Mouse (Mus musculus) left cerebral cortex, adult 2 months (tissue): Measurements from ENCODE around the gene Zfp934. TPM values are rescaled to one million over a fixed set of nuclear protein-coding genes. Genes with fewer than 3 reads are reported as not detected.
"Not testable (repeated sequence)": the region's sequence is repeated elsewhere in the genome, so short reads cannot be mapped to it uniquely, and the experiment has no call there.

Experiments used
- DNase-seq, 2 experiments: peaks; one replicate each; pipeline ENCODE4 v3.0.0; 2021 to 2022; ENCODE audit warnings: low spot score in 2 of 2, mixed read lengths in 1 of 2; ENCODE audit errors: extremely low spot score in 1 of 2
- H3K27ac ChIP-seq: fragments of 200-600 bp; 2 replicates; pipeline ENCODE4 v1.8.1; 2022
- H3K4me3 ChIP-seq: fragments of 200-600 bp; 2 replicates; pipeline ENCODE4 v1.8.1; 2022
- CTCF ChIP-seq: fragments of 200-600 bp; IDR thresholded peaks from 2 replicates; pipeline ENCODE4 v1.8.1; 2022; ENCODE audit warnings: antibody characterized with exemption, mild to moderate bottlenecking, moderate library complexity
- intact Hi-C: fragments of 180-260 bp; cut with DNase I; formaldehyde crosslinking; loops from one replicate; pipeline ENCODE4 v1.15.1; 2025
- long read RNA-seq, 2 experiments: library from polyadenylated mRNA; stranded (forward); transcript quantifications; one replicate each; pipeline ENCODE4 v2.0.0; 2021; ENCODE audit warnings: borderline mapping rate in 2 of 2
- microRNA-seq, 2 experiments: library from miRNA; unstranded; fragments of <30 nt; microRNA quantifications; one replicate each; pipeline ENCODE4 v1.2.0; 2021
- total RNA-seq, 2 experiments: library from RNA; stranded (reverse); gene quantifications; 2 replicates each; pipeline ENCODE4 v1.2.3; 2021

The Zfp934 gene
- 1 to 10 TPM; 7.4 to 7.8 TPM for total RNA-seq
- long read RNA-seq, experiment 1, partial matches to known transcripts: 0 of 6 reads
- long read RNA-seq, experiment 1, other reads (novel, unspliced or antisense): 4 of 6 reads
- long read RNA-seq, experiment 2, partial matches to known transcripts: 0 of 4 reads
- long read RNA-seq, experiment 2, other reads (novel, unspliced or antisense): 3 of 4 reads

DNA sequence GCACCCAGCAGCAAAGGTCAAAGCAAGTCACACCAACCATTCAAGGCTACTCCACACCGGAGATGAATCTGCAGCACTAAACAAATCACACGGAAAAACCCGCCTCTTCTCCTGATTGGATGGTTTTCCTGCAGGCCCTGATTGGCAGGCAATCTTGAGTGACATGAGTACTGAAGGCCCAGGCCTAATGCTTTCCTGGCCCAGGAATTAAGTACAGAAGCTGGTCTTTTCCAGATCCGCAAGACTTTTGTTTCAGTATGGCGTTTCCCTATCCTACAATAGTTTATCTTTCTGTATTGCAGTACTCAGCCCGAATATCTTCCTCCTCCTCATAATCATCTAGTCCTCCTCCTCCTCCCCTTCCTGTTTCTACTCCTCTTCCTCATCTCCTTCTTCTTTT lies at the start of gene Zfp934:
TSS of gene Zfp934 (minus strand) at position 101 of the 400 bp plus-strand sequence.
- H3K4me3 ChIP-seq, intact Hi-C loops, H3K27ac ChIP-seq, DNase-seq: not testable (repeated sequence)

DNA sequence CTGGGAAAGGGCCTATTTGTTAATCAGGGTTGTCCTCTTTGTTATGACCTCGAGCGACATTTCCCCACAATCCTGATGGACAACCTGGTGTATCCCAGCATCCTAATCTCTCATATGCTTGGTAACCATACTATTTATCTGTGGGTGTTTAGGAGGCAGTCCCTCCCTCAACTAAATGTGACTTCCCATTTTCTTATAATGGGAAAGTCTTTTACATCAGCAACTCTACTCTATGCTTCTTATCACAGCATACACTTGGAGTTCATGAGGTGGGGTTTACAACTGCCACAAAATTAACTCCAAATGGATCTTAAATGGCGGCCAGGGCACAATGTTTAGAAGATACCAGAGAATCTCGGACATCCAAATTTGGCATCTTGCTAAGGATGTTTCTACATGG lies 46.5 kb upstream of the Zfp934 start:
- intact Hi-C loops, H3K27ac ChIP-seq, H3K4me3 ChIP-seq, DNase-seq: not testable (repeated sequence)

DNA sequence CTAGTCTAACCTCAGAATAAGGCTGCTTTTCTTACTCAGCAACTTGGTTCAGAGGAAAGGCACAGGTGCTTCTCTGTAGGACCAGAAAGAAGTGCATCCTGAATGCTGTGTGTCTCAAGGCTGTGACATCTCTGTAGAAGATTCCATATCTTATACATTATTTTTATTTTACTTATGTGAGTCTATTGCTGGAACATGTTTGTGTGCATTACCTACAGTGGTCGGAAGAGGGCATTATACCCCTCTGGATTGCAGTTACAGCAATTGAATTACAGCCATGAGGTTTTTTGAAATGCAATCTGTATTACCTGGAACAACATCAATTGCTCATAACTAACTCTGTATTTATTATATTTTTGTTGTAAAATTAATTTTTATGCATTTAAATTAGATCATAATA lies 9.3 kb downstream of the Zfp934 start:
- peak; percentile 21 for TF ChIP-seq CTCF
- H3K4me3 ChIP-seq, intact Hi-C loops, H3K27ac ChIP-seq: not testable (repeated sequence)
- peak in 1 of 2 experiments; percentile 10 for DNase-seq

GRCm38 (mm10) chr13:62558189-62559110 lies 12.5 kb downstream of the Zfp934 start, which contains the start of gene Zfp935:
Zfp935 (minus strand) TSS chr13:62558511.
- DNase-seq: peak; percentile 60 to 64
- intact Hi-C loops, H3K27ac ChIP-seq: not testable (repeated sequence)
- peak within 1 kb of the TSS; percentile 52 for H3K4me3 ChIP-seq

- H3K27ac ChIP-seq, intact Hi-C loops, H3K4me3 ChIP-seq, DNase-seq: not testable (repeated sequence)
Measured at GRCm38 (mm10) chr13:62530129-62530528, 40.9 kb downstream of the Zfp934 start.

GRCm38 (mm10) chr13:62510641-62511420 lies 60.2 kb downstream of the Zfp934 start:
- intact Hi-C loops, DNase-seq, H3K27ac ChIP-seq, H3K4me3 ChIP-seq: not testable (repeated sequence)

- intact Hi-C loops, DNase-seq, H3K27ac ChIP-seq, H3K4me3 ChIP-seq: not testable (repeated sequence)
Measured at GRCm38 (mm10) chr13:62472661-62473060, 98.3 kb downstream of the Zfp934 start.

GRCm38 (mm10) chr13:62469947-62470346 lies 101.1 kb downstream of the Zfp934 start:
- not testable (repeated sequence) for H3K4me3 ChIP-seq, DNase-seq

DNA sequence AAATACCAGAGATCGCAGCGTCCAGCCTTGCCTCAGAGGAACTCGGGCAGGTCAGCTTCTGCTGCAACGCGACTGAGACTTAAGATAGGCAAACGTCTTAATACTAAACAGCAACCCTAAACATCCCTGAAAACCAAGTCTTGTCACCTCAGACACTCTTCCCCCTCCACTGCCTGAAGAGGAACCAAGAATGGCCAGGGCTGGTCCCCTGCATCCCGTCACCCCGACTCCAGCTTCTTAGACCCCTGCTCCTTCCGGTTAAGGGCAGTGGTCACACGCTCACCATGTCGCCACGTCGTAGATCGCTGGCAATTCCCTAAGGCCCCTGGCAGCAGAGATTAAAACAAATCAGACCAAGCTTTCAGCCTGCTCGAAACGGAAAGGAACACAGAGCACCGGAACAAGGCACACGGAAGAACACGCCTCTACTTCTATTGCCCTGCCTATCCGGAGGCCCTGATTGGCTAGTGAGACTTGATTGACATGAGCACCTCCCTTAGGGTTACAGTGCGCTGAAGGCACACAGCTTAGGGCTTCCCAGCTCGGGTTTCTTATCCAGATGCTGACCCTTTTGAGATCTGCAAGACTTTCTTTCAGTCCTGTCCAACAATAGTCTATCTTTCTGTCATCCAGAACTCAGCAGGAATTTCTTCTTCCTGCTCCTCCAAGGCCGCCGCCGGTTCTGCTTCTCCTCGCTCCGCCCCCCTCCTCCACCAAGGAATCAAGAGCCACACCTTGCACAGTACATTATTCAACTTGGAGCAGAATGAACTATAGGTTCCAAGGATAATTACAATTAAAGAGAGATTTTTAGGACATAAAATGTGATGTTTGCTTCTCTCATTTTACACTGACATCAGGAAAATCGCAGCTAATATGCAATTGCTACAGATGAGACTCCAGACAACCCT lies 104.3 kb downstream of the Zfp934 start, which contains the start of gene Gm49359:
TSS of gene Gm49359 (minus strand) at position 409 of the 911 bp plus-strand sequence.
- peak; percentile 84 to 88 for DNase-seq
- peak within 1 kb of the TSS; percentile 87 for H3K27ac ChIP-seq
- intact Hi-C loops: loop anchor here (5.0 kb wide), 1 partner anchor 386 kb away; no protein-coding TSS in a partner anchor
- peak within 1 kb of the TSS; percentile 72 for H3K4me3 ChIP-seq

More at GRCm38 (mm10) chr13:62469947-62470346, 101.1 kb downstream of the Zfp934 start:
- not testable (repeated sequence) for H3K27ac ChIP-seq
- intact Hi-C loops: loop anchor here (5.0 kb wide), 1 partner anchor 382 kb away; no protein-coding TSS in a partner anchor
- TF ChIP-seq CTCF: peak; percentile 55

Small RNAs within 50 kb of the gene (microRNA-seq; reads per million reads assigned to microRNA genes)
- 0.24 to 1.2 reads per million in 2 experiments for gene Gm22256

Other genes with a start within 250 kb of the Zfp934 start
- gene Gm3604, start 188.0 kb downstream of the Zfp934 start, total RNA-seq: 1 to 10 TPM; 1.2 to 1.6 TPM
- 10 to 100 TPM; 13.4 to 13.6 TPM for gene Gm49359, start 104.4 kb downstream of the Zfp934 start, total RNA-seq
- gene Zfp935, start 12.7 kb downstream of the Zfp934 start, total RNA-seq: 1 to 10 TPM in 1 of 2 experiments, under 1 TPM in 1; 0.79 to 1.8 TPM
- gene 6720489N17Rik, start 53.0 kb upstream of the Zfp934 start, total RNA-seq: 1 to 10 TPM; 3.3 TPM
- gene Platr25, start 189.5 kb upstream of the Zfp934 start, total RNA-seq: 10 to 100 TPM; 10.4 to 12.3 TPM
- gene Gm5141, start 214.6 kb upstream of the Zfp934 start, total RNA-seq: 1 to 10 TPM; 5.4 to 7.3 TPM